Mouse (Mus musculus): ENCODE results near the gene Slc31a1. TPM values are rescaled to one million over a fixed set of nuclear protein-coding genes. Genes with fewer than 3 reads are reported as not detected.

Gene Slc31a1
- polyA plus RNA-seq, 1 experiment, result 20.8 TPM

DNA sequence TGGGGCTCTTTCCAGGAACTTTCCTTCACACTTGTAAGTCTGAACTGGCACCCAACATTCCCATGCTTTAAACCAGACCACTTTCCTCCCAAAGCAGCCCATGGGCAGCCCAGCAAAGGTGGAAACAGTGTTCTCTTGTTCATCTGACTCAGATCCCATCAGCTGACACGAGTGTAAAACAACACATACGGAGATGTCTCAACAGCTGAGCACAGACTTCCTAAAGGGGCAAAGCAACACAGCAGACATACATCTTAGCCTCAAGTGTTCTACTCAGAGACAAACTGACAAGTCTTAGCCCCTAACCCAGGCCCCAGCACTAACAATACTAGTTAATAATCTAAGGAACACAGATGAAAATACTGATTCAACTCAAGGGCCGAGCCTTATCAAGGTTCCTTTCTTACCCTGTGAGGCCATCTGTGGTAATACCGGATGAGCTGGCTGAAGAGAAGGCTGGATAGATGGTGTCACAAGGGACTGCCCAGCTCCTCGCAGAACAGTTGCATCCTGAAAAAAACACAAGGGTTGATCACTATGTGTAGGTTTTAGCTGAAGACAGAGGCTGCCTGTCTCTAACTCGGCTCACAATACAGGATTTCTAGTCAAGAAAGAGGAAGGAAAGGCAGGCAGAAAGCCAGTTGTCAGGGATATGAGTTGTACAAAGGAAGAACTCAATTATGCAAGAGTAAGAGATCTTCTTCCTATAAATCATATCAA lies 31.4 kb upstream of the Slc31a1 start:
- TF ChIP-seq CTCF (IDR thresholded peaks at IDR 0.05; ENCODE audit: borderline replicate concordance, insufficient read depth, low read depth, low read length), result no peak
- TF ChIP-seq POLR2A (IDR thresholded peaks at IDR 0.05; ENCODE audit: borderline replicate concordance, insufficient read depth, low read length), result no peak
- WGBS, result 87% methylated on average over 6 of the region's 6 CpGs
- no peak for DNase-seq
- Histone ChIP-seq H3K4me1 (ENCODE audit: control insufficient read depth, insufficient read depth, low read length) (no peaks in the 10 kb centered on the region), H3K27me3 (ENCODE audit: control insufficient read depth, insufficient read depth, low read length) (no peaks in the 10 kb centered on the region), H3K27ac (ENCODE audit: insufficient read depth, low read length) (no peak overlapping the region), H3K4me3 (replicated peaks; ENCODE audit: insufficient read depth, low read depth, low read length) (no peak overlapping the region)

DNA sequence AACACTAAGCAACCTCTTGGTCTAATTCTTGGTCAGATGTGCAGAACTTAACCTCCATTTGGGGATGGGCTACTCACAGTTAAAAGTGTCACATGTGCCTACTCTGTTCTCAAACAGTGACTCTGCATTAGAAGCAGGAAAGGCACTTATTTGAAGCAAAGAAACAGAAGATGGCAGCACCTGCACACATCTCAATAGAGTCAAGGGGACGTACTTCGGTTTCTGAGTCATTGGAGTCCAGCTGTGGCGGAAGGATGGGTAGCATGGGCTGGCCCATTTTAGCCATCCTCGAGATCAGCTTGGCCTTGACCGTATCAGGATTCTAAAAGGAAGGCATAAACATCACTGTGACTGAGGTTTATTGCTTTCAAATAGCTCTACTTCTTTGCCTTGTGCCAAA lies 28.6 kb upstream of the Slc31a1 start:
- H3K4me1 ChIP-seq (ENCODE audit: control insufficient read depth, insufficient read depth, low read length), result no peaks in the 10 kb centered on the region
- no peak for DNase-seq
- H3K27me3 ChIP-seq (ENCODE audit: control insufficient read depth, insufficient read depth, low read length), result no peaks in the 10 kb centered on the region
- 70% methylated on average over 5 of the region's 5 CpGs for WGBS
- no peak for TF ChIP-seq CTCF (IDR thresholded peaks at IDR 0.05; ENCODE audit: borderline replicate concordance, insufficient read depth, low read depth, low read length)
- no peak for TF ChIP-seq POLR2A (IDR thresholded peaks at IDR 0.05; ENCODE audit: borderline replicate concordance, insufficient read depth, low read length)
- H3K27ac ChIP-seq (ENCODE audit: insufficient read depth, low read length), result no peak overlapping the region
- H3K4me3 ChIP-seq (replicated peaks; ENCODE audit: insufficient read depth, low read depth, low read length), result no peak overlapping the region

DNA sequence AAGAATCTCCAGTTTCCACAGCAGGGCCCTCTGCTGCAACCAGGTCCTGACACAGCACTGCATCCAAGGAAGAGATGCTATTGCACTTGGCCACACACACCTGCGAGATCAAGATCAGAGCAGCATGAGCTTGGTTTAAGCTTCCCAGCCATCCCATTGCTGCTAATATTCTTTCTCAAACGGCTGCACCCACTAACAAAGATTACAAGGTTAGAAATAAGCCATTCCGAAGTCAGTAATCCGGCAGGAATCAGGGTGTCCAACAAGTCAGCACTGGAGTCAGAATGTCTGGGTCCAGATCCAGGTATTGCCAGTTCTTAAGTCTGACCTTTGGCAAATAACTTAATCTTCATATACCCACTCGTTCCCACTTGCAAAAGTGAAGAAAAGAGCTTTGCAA lies 22.0 kb upstream of the Slc31a1 start:
- Histone ChIP-seq H3K4me1 (ENCODE audit: control insufficient read depth, insufficient read depth, low read length) (no peaks in the 10 kb centered on the region), H3K27me3 (ENCODE audit: control insufficient read depth, insufficient read depth, low read length) (no peaks in the 10 kb centered on the region), H3K4me3 (replicated peaks; ENCODE audit: insufficient read depth, low read depth, low read length) (no peak overlapping the region), H3K27ac (ENCODE audit: insufficient read depth, low read length) (no peak overlapping the region)
- no peak for DNase-seq
- WGBS, result 91% methylated on average over 5 of the region's 5 CpGs
- TF ChIP-seq POLR2A (IDR thresholded peaks at IDR 0.05; ENCODE audit: borderline replicate concordance, insufficient read depth, low read length) (no peak), CTCF (IDR thresholded peaks at IDR 0.05; ENCODE audit: borderline replicate concordance, insufficient read depth, low read depth, low read length) (no peak)

DNA sequence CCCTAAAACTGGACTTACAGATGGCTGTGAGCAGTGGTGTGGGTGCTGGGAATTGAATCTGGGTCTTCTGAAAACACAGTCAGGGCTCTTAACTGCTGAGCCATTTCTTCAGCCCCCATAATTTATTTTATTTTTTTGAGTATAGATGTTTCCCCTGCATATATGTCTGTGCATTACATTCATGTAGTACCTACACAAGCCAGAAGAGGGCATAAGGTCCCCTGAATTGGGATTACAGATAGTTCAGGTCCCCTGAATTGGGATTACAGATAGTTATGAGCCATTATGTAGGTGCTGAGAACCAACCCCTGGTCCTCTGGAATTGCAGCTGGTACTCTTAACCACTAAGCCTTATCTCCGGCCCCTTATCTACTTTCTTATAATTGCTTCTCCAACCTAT lies 16.5 kb upstream of the Slc31a1 start:
- DNase-seq, result peak in 1 of 2 experiments; percentile 6
- H3K4me1 ChIP-seq (ENCODE audit: control insufficient read depth, insufficient read depth, low read length), result no peaks in the 10 kb centered on the region
- TF ChIP-seq CTCF (IDR thresholded peaks at IDR 0.05; ENCODE audit: borderline replicate concordance, insufficient read depth, low read depth, low read length) (no peak), POLR2A (IDR thresholded peaks at IDR 0.05; ENCODE audit: borderline replicate concordance, insufficient read depth, low read length) (no peak)
- H3K27ac ChIP-seq (ENCODE audit: insufficient read depth, low read length), result no peak overlapping the region
- H3K27me3 ChIP-seq (ENCODE audit: control insufficient read depth, insufficient read depth, low read length), result no peaks in the 10 kb centered on the region
- WGBS, result 97% methylated on average over 1 of the region's 1 CpGs
- H3K4me3 ChIP-seq (replicated peaks; ENCODE audit: insufficient read depth, low read depth, low read length), result no peak overlapping the region

GRCm38 (mm10) chr4:62345827-62346226 lies 14.7 kb upstream of the Slc31a1 start:
- Histone ChIP-seq H3K4me3 (replicated peaks; ENCODE audit: insufficient read depth, low read depth, low read length) (no peak overlapping the region), H3K27me3 (ENCODE audit: control insufficient read depth, insufficient read depth, low read length) (no peaks in the 10 kb centered on the region), H3K27ac (ENCODE audit: insufficient read depth, low read length) (no peak overlapping the region), H3K4me1 (ENCODE audit: control insufficient read depth, insufficient read depth, low read length) (no peaks in the 10 kb centered on the region)
- no peak for TF ChIP-seq POLR2A (IDR thresholded peaks at IDR 0.05; ENCODE audit: borderline replicate concordance, insufficient read depth, low read length)
- TF ChIP-seq CTCF (IDR thresholded peaks at IDR 0.05; ENCODE audit: borderline replicate concordance, insufficient read depth, low read depth, low read length), result no peak
- WGBS, result 86% methylated on average over 4 of the region's 4 CpGs
- no peak for DNase-seq

DNA sequence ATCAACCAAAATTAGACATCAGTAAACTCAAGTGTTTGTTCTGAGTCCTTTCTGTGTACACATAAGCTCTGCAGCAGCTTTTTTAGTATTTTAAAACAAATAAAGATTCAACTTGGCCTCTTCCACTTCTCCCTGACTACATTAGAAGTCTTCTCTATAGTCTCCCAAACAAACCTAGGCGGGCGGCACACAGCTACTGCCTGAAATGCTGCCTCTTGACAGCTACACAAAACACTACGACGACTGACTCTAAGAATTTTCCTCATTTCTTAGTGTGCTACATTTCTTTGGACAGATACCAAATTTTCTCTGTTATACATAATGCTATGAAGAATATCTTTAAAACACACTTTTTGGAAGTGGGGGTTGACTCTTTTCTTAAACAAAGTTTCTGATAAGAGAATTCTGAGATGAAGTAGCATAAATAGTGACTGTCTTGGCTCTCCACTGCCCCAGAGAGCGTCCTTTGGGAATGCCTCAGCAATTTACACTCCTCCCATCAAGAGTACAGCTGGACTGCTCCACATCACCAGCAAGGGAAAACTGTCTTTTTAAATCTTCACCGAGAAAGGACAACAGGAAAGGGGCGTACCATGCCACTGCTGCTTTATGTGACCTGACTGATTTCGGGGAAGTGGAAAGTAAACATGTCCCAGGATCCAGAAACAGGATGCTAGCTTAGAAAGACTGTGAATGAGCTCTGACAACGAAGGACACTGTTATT lies 12.8 kb upstream of the Slc31a1 start:
- no peaks in the 10 kb centered on the region for H3K4me1 ChIP-seq (ENCODE audit: control insufficient read depth, insufficient read depth, low read length)
- no peak overlapping the region for H3K27ac ChIP-seq (ENCODE audit: insufficient read depth, low read length)
- 76% methylated on average over 9 of the region's 9 CpGs for WGBS

GRCm38 (mm10) chr4:62348329-62348705 lies 12.2 kb upstream of the Slc31a1 start:
- 50% methylated on average over 2 of the region's 2 CpGs for WGBS
- Histone ChIP-seq H3K4me3 (replicated peaks; ENCODE audit: insufficient read depth, low read depth, low read length) (no peak overlapping the region), H3K27ac (ENCODE audit: insufficient read depth, low read length) (no peak overlapping the region), H3K4me1 (ENCODE audit: control insufficient read depth, insufficient read depth, low read length) (no peaks in the 10 kb centered on the region), H3K27me3 (ENCODE audit: control insufficient read depth, insufficient read depth, low read length) (no peaks in the 10 kb centered on the region)
- no peak for TF ChIP-seq CTCF (IDR thresholded peaks at IDR 0.05; ENCODE audit: borderline replicate concordance, insufficient read depth, low read depth, low read length)
- TF ChIP-seq POLR2A (IDR thresholded peaks at IDR 0.05; ENCODE audit: borderline replicate concordance, insufficient read depth, low read length), result no peak
- no peak for DNase-seq

More for the DNA sequence above, 12.8 kb upstream of the Slc31a1 start:
- no peaks in the 10 kb centered on the region for H3K27me3 ChIP-seq (ENCODE audit: control insufficient read depth, insufficient read depth, low read length)
- no peak for TF ChIP-seq CTCF (IDR thresholded peaks at IDR 0.05; ENCODE audit: borderline replicate concordance, insufficient read depth, low read depth, low read length)
- TF ChIP-seq POLR2A (IDR thresholded peaks at IDR 0.05; ENCODE audit: borderline replicate concordance, insufficient read depth, low read length), result no peak
- H3K4me3 ChIP-seq (replicated peaks; ENCODE audit: insufficient read depth, low read depth, low read length), result no peak overlapping the region
- DNase-seq, result no peak

DNA sequence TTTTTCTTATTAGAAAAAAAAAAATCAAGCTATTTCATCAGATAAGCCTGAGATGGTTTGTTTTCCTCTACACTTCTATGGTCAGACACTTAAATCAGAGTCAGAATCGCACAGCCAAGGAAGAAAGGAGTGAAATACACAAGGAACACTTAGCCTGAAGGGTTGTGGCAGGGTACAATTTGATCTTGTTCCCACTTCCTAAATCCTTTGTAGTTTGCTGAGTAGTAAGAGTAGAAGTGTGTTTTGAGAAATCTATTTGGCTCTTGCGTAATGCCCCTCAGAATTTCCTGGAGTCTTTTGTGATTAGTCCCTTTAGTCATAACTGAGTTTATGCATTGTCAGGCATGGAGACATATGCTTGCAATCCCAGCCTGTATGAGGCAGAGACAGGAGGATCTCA lies 11.2 kb upstream of the Slc31a1 start:
- no peak for TF ChIP-seq POLR2A (IDR thresholded peaks at IDR 0.05; ENCODE audit: borderline replicate concordance, insufficient read depth, low read length)
- no peak for TF ChIP-seq CTCF (IDR thresholded peaks at IDR 0.05; ENCODE audit: borderline replicate concordance, insufficient read depth, low read depth, low read length)
- no peak overlapping the region for H3K27ac ChIP-seq (ENCODE audit: insufficient read depth, low read length)
- H3K4me1 ChIP-seq (ENCODE audit: control insufficient read depth, insufficient read depth, low read length), result no peaks in the 10 kb centered on the region
- no peak for DNase-seq
- 97% methylated on average over 2 of the region's 2 CpGs for WGBS
- H3K4me3 ChIP-seq (replicated peaks; ENCODE audit: insufficient read depth, low read depth, low read length), result no peak overlapping the region
- no peaks in the 10 kb centered on the region for H3K27me3 ChIP-seq (ENCODE audit: control insufficient read depth, insufficient read depth, low read length)
